Mouse (Mus musculus): Measurements from ENCODE around the gene Fbxl16.
A peak's percentile ranks its signal among the peaks of the same experiment; 100 is the strongest.

The Fbxl16 gene

GRCm38 (mm10) chr17:25808789-25809605, at the start of gene Fbxl16:
Fbxl16 (plus strand) TSS chr17:25809085.
- no peak for DNase-seq (ENCODE audit: low spot score)

- no peak for DNase-seq (ENCODE audit: low spot score)
Observed at GRCm38 (mm10) chr17:25760148-25760547, 48.7 kb upstream of the Fbxl16 start.

GRCm38 (mm10) chr17:25761561-25761970, 47.3 kb upstream of the Fbxl16 start:
- no peak for DNase-seq (ENCODE audit: low spot score)

- DNase-seq (ENCODE audit: low spot score) = no peak
Observed at GRCm38 (mm10) chr17:25762591-25762990, 46.3 kb upstream of the Fbxl16 start.

- no peak for DNase-seq (ENCODE audit: low spot score)
Observed at GRCm38 (mm10) chr17:25765886-25766285, 43.0 kb upstream of the Fbxl16 start.

- no peak for DNase-seq (ENCODE audit: low spot score)
Observed at GRCm38 (mm10) chr17:25769331-25769730, 39.6 kb upstream of the Fbxl16 start.

GRCm38 (mm10) chr17:25773549-25774120, 35.2 kb upstream of the Fbxl16 start, which contains the start of gene Narfl:
Narfl (plus strand) TSS chr17:25773776.
- peak; percentile 98 for DNase-seq (ENCODE audit: low spot score)

- DNase-seq (ENCODE audit: low spot score) = no peak
Observed at GRCm38 (mm10) chr17:25775318-25776062, 33.4 kb upstream of the Fbxl16 start.

GRCm38 (mm10) chr17:25777948-25778347, 30.9 kb upstream of the Fbxl16 start:
- no peak for DNase-seq (ENCODE audit: low spot score)

- no peak for DNase-seq (ENCODE audit: low spot score)
Observed at GRCm38 (mm10) chr17:25781339-25781738, 27.5 kb upstream of the Fbxl16 start.

GRCm38 (mm10) chr17:25783086-25783485, 25.8 kb upstream of the Fbxl16 start:
- DNase-seq (ENCODE audit: low spot score) = no peak

- no peak for DNase-seq (ENCODE audit: low spot score)
Observed at GRCm38 (mm10) chr17:25783861-25784574, 24.9 kb upstream of the Fbxl16 start.

GRCm38 (mm10) chr17:25785281-25785745, 23.6 kb upstream of the Fbxl16 start, which contains the start of gene Haghl:
Haghl (minus strand) TSS chr17:25785673.
- DNase-seq (ENCODE audit: low spot score) = peak; percentile 96

- DNase-seq (ENCODE audit: low spot score) = no peak
Observed at GRCm38 (mm10) chr17:25786280-25786679, 22.6 kb upstream of the Fbxl16 start, which contains the start of gene Ccdc78. Ccdc78 (plus strand) TSS chr17:25786580.

GRCm38 (mm10) chr17:25786781-25787504, 21.9 kb upstream of the Fbxl16 start:
- no peak for DNase-seq (ENCODE audit: low spot score)

- no peak for DNase-seq (ENCODE audit: low spot score)
Observed at GRCm38 (mm10) chr17:25791320-25791842, 17.5 kb upstream of the Fbxl16 start.

GRCm38 (mm10) chr17:25791843-25792527, 16.9 kb upstream of the Fbxl16 start:
- peak; percentile 85 for DNase-seq (ENCODE audit: low spot score)

GRCm38 (mm10) chr17:25792615-25793014, 16.3 kb upstream of the Fbxl16 start, which contains the start of gene Fam173a:
Fam173a (minus strand) TSS chr17:25792901.
- DNase-seq (ENCODE audit: low spot score) = peak; percentile 51

GRCm38 (mm10) chr17:25794197-25794596, 14.7 kb upstream of the Fbxl16 start:
- no peak for DNase-seq (ENCODE audit: low spot score)

GRCm38 (mm10) chr17:25794998-25795397, 13.9 kb upstream of the Fbxl16 start:
- no peak for DNase-seq (ENCODE audit: low spot score)

Measured in c-Kit-positive CD71-positive TER-119-positive erythroid progenitor cells, embryonic 14.5 days (primary cell).